Mouse (Mus musculus) kidney, postnatal 36 days (tissue): ENCODE results near the gene Olfr1121.
"Not testable (repeated sequence)": the region's sequence is repeated elsewhere in the genome, so short reads cannot be mapped to it uniquely, and the experiment has no call there.

ENCODE experiments used
- DNase-seq, 2 experiments: peaks; one replicate each; pipeline ENCODE4 v3.0.0; 2021 to 2022; ENCODE audit warnings: mixed read lengths in 2 of 2

The Olfr1121 gene

DNA sequence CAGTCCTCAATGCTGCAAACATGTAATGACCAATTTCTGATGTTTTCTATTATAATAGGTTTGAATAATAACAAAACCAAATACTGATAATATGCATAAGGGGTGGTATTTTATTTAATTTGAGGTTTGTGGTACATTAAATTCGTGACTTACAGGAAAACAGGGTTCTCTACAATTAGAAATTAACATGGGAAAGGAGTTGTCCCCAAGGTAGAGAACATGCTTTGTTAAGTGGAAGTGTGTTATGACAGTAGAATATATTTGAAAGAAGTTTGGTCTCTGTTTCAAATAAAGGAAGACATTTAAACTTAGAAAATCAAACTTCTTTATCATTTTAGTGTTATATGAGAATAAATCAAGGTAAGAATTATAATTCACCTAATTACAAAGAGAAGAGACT lies at the start of gene Olfr1121:
Gene Olfr1121 (plus strand): TSS at position 301 of the 400 bp plus-strand sequence.
- DNase-seq = no peak

DNA sequence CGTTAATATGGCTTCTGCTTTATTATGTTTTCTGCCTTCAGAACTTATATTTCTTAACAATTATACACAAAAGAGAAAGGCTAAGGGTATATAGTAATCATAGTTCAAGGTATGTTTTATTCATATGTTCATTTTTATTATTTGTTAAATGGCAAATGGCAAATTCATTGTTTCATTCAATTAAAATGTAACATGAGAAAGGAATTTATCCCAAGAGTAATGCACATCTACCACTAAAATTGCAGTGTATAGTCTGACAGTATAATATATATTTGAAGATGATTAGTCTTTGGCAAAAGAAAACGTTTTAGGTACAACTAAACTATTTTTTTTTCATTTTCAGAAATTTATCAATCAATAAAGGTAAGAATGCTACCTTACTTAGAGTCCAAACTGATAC lies 15.2 kb upstream of the Olfr1121 start, which contains the start of gene Olfr1120:
Gene Olfr1120 (plus strand): TSS at position 301 of the 400 bp plus-strand sequence.
- no peak for DNase-seq

DNA sequence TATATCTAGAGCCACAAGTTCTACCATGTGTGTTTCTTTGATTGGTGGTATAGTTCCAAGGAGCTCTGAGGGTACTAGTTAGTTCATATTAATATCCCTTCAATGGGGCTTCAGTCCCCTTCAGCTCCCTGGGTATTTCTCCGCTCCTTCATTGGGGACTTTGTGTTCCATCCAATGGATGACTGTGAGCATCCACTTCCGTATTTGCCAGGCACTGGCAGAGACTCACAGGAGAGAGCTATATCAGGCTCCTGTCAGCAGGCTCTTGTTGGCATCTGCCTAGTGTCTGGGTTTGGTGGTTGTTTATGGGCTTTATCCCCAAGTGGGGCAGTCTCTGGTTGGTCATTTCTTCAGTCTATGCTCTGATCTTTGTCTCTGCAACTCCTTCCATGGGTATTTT lies 9.6 kb upstream of the Olfr1121 start:
- not testable (repeated sequence) for DNase-seq

DNA sequence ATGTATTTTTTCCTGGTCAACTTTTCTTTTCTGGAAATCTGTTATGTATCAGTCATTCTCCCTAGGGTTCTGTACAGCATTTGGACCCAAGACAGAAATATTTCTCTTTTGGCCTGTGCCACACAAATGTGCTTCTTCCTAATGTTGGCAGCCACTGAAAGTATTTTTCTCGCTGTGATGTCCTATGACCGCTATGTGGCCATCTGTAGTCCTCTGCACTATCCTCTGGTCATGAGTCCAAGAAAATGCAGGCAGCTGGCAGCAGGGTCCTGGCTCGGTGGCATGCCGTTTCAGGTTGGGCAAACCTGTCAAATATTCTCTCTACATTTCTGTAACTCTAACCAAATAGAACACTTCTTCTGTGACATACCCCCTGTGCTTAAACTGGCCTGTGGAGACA lies 2.0 kb downstream of the Olfr1121 start:
- no peak for DNase-seq

DNA sequence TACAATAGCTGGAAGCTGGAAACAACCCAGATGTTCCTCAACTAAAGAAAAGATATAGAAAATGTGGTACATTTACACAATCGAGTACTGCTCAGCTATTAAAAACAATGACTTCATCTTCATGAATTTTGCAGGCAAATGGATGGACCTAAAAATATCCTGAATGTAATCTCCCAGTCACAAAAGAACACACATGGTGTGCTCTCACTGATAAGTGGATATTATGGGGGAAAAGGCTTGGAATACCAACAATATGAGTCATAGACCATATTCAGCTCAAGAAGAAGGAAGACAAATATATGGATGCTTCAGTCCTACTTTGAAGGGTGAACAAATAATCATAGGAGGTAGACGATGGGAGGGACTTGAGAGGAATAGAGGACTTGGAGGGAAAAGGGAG lies 14.2 kb downstream of the Olfr1121 start:
- DNase-seq = no peak

DNA sequence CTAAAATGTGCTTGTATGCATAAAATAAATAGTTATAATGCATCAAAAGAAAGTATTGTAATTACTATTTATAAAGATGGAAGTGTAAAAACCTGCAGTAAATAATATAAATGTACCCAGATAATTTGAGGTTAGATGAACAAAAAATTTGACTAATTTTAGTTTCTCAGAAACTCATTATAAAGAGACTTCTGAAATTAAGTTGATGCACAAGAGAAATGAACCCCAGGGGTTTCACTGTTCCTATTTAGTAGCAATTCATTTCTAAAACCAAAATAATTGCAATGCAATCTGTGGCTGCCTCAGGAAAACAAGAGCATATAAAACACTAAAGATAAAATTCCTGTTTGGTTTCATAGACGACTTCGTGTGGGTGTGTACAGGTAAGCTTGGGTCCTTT lies 15.9 kb downstream of the Olfr1121 start, which contains the start of gene Olfr1122:
Gene Olfr1122 (plus strand): TSS at position 301 of the 400 bp plus-strand sequence.
- no peak for DNase-seq

DNA sequence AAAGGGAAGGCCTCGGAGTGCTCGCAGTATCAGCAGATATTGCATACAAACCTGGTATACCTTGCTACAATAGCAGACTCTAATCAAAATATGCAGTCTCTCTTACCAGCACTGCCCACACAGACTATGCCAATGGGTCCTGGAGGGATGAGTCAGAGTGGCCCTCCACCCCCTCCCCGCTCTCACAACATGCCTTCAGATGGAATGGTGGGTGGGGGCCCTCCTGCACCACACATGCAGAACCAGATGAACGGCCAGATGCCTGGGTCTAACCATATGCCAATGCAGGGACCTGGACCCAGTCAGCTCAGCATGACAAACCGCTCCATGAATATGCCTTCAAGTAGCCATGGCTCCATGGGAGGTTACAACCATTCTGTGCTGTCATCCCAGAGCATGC lies 23.9 kb downstream of the Olfr1121 start:
- DNase-seq = not testable (repeated sequence)

DNA sequence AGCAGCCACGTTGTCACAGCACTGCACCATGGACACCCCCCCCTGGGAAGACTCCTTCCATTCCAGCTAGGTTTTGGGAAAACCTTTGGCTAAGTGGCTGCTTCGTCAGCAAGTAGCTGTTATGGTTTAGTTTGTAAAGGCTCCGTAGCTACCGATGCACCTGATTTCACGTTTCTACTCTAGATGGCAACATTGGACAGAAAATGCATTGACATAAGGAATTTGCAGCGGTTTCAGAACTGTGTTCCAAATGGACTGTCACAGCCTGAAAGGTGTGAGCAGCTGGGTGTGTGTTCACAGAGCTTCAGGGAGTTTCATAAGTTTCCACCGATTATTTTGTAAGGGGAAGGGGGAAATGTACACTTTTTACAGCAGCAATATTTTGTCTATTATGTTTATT lies 25.0 kb downstream of the Olfr1121 start:
- not testable (repeated sequence) for DNase-seq

DNA sequence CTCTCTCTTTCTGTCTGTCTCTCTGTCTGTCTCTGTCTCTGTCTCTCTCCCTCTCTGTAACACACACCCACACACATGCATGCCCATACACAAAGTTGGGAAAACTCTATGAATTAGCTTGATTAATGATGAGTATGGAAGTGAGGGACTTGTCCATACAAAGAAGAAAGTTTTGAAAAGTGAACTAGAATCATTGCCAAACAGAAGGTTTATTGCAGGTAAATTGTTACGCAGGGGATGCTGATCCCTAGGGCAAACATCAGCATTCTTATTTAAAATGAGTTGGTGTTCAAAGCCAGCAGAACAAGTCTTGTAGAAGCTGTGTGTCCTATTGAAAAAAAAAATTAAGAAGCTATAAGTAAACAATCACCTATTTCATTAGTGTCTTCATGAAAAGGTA lies 46.6 kb downstream of the Olfr1121 start, which contains the start of gene Olfr1123:
Gene Olfr1123 (plus strand): TSS at position 301 of the 400 bp plus-strand sequence.
- DNase-seq = no peak
